Comparison of ENCODE assay signal across 24 mouse cellular contexts in the genomic region with DNA sequence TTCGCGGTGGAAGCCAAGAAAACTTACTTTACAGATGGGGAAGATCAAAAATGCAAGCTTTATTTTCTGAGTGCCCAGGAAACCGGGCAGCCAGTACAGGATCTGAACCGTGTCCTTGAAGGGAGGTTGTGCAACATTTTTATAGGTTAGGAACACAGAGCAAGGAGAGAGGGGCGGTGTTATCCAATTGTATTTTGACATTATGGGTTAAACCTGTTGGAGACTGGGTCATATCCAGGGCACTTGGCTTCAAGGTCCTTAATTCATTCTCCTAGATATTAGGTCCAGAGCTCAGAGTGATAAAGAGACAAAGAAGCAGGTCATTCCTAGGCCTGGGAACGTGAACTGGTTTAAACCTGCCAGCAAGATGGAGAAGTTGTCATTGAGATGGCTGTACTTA. TPM values are rescaled to one million over a fixed set of nuclear protein-coding genes. Genes with fewer than 3 reads are reported as not detected.
"Had no signal": no experiment of that assay in that cellular context is flagged by ENCODE, and none has a peak within 500 bp of the region (broad histone marks: within the 10 kb centered on the region; RNA-seq: fewer than 3 reads in every experiment).

No protein-coding gene starts in this region.

- H3K36me3 ChIP-seq: midbrain, embryonic 10.5 days; midbrain, embryonic 12.5 days; midbrain, embryonic 15.5 days; neural tube, embryonic 12.5 days had no signal

- H3K4me2 ChIP-seq: lung, embryonic 14.5 days; midbrain, embryonic 12.5 days; midbrain, embryonic 15.5 days; neural tube, embryonic 12.5 days had no signal

- H3K9me3 ChIP-seq: midbrain, embryonic 10.5 days; midbrain, embryonic 12.5 days; midbrain, embryonic 15.5 days; neural tube, embryonic 12.5 days had no signal

- ATAC-seq: midbrain, embryonic 15.5 days had no signal

- DNase-seq: lung, adult 18-20 months; lung, embryonic 14.5 days; lung, postnatal 10 days; lung, postnatal 4 days; right cerebral cortex, postnatal 14 days; spleen, adult 18-20 months; thymus, adult 18-20 months; thymus, postnatal 14 days; thymus, postnatal 36 days had no signal

- H3K4me3 ChIP-seq: midbrain, embryonic 10.5 days; midbrain, embryonic 12.5 days; midbrain, embryonic 15.5 days; neural tube, embryonic 12.5 days had no signal

- H3K27me3 ChIP-seq: midbrain, embryonic 12.5 days; midbrain, embryonic 15.5 days; neural tube, embryonic 12.5 days had no signal

- H3K27ac ChIP-seq: midbrain, embryonic 10.5 days; midbrain, embryonic 12.5 days; midbrain, embryonic 15.5 days; neural tube, embryonic 12.5 days had no signal

- H3K9ac ChIP-seq: lung, embryonic 14.5 days; midbrain, embryonic 12.5 days; midbrain, embryonic 15.5 days; neural tube, embryonic 12.5 days had no signal

- H3K4me1 ChIP-seq: midbrain, embryonic 10.5 days; midbrain, embryonic 12.5 days; midbrain, embryonic 15.5 days; neural tube, embryonic 12.5 days had no signal

RNA-seq across cellular contexts. Expression of a gene that starts 1.5 kb away (rescaled TPM):
- total RNA-seq: megakaryocyte, adult 5-6 weeks; megakaryocyte-erythroid progenitor cell, adult 5-6 weeks; midbrain, postnatal 0 days; monocyte, adult 5-6 weeks; neutrophil, adult 5-6 weeks had no signal
- polyA plus RNA-seq: lung, embryonic 14.5 days; lung, embryonic 16.5 days; midbrain, embryonic 10.5 days; midbrain, embryonic 12.5 days; midbrain, embryonic 15.5 days; midbrain, postnatal 0 days; neural tube, embryonic 12.5 days; neural tube, embryonic 14.5 days; stomach, embryonic 14.5 days; stomach, embryonic 16.5 days; thymus, postnatal 0 days; urinary bladder, adult 2 months had no signal

RNA-seq across cellular contexts. Expression of a gene that starts 37.7 kb away (rescaled TPM):
- total RNA-seq: monocyte, adult 5-6 weeks; neutrophil, adult 5-6 weeks had no signal
- polyA plus RNA-seq: midbrain, embryonic 10.5 days; midbrain, embryonic 12.5 days; midbrain, embryonic 15.5 days; neural tube, embryonic 12.5 days; neural tube, embryonic 14.5 days had no signal

RNA-seq across cellular contexts. Expression of a gene that starts 49.2 kb away (rescaled TPM):
- total RNA-seq: megakaryocyte, adult 5-6 weeks; megakaryocyte-erythroid progenitor cell, adult 5-6 weeks; midbrain, postnatal 0 days; monocyte, adult 5-6 weeks; neutrophil, adult 5-6 weeks had no signal
- polyA plus RNA-seq: lung, embryonic 14.5 days; lung, embryonic 16.5 days; midbrain, embryonic 10.5 days; midbrain, embryonic 12.5 days; midbrain, embryonic 15.5 days; midbrain, postnatal 0 days; neural tube, embryonic 12.5 days; neural tube, embryonic 14.5 days; stomach, embryonic 14.5 days; stomach, embryonic 16.5 days; urinary bladder, adult 2 months had no signal

RNA-seq across cellular contexts. Expression of a gene that starts 52.0 kb away (rescaled TPM):
- total RNA-seq: megakaryocyte, adult 5-6 weeks; megakaryocyte-erythroid progenitor cell, adult 5-6 weeks; monocyte, adult 5-6 weeks had no signal
- polyA plus RNA-seq: lung, embryonic 14.5 days; lung, embryonic 16.5 days; midbrain, embryonic 10.5 days; midbrain, embryonic 12.5 days; midbrain, embryonic 15.5 days; midbrain, postnatal 0 days; neural tube, embryonic 12.5 days; neural tube, embryonic 14.5 days; stomach, embryonic 14.5 days had no signal
